Mouse (Mus musculus) ES-CJ7 (cell line): ENCODE results near the gene Rfx2.
A peak's percentile ranks its signal among the peaks of the same experiment; 100 is the strongest.

Experiments
- DNase-seq: peaks from one replicate; pipeline ENCODE4 v3.0.0; 2011; ENCODE audit warnings: low read depth, low spot score

Gene Rfx2

DNA sequence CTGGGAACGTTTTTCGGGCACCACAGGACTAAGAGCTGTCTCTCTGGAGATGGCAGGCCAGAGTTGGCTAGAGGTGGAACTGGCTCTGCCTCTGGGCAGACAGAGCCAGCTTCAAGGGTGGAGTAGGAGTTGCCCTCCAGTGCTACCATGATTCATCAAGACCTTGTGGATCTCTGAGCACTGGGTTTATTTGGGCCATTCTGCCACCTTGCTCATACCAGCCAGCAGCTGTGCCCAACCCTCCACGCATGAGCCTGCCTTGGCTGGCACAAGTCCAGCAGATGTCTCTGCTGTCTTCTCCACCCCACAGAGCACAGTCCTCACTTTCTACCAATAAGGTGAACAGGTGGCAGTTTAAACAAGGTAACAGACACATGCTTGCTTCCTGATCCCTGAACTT, 41.9 kb downstream of the Rfx2 start:
- DNase-seq: no peak

DNA sequence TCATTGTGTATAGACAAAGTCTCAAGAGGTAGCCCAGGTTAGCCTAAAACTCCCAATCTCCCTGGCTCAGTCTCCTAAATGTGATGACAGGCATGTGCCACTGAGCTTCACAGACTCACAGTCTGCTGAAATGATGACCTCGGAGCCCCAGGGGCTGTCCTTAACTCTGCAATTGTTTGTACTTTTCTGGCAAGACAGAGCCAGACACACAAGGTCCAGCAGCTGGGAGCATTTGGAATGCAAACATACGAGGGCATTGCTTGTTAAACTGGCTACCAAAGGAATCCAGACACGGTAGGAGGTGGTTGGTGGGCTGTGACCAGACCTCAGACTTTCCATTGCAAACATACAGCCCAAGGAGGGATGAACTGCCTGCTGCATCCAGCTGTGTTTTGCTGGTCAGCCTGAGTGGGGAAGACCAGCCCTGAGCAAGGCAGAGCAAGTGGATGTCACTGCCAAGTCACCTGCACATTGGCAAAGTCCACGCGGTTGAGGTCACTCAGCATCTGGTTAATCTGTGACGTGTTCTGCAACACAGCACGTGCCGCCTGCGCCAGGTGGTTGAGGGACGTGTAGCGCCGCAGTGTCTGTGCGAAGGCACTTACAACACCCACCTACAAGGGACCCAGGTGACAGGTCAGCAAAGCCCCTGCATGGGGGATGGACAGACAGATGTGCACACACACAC, 50.4 kb downstream of the Rfx2 start:
- DNase-seq: no peak

DNA sequence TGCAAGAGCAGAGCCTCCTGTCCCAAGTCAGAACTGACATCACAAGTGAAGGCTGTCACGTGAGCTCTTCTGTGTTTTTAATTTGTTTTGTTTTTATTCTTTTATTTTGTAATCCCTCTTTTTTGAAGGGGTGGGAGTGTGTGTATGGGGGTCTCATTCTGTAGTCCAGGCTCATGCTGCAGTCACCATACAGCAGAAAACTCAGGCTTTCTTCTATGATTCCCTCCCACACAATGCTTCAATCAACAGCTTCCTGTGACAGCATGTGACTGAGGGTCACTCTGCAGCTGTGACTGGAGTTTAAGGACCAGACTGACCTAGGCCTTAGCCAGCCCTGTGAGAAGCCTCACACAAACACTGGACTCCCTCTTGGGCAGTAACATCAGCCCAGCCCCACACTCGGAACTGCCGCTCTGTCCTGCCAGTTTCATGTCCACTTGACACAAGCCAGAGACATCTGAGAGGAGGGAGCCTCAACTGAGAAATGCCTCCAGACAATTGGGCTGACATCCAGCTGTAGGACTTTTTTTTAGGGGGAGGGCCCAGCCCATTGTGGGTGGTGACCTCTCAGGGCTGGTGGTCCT, 51.9 kb downstream of the Rfx2 start:
- no peak for DNase-seq

DNA sequence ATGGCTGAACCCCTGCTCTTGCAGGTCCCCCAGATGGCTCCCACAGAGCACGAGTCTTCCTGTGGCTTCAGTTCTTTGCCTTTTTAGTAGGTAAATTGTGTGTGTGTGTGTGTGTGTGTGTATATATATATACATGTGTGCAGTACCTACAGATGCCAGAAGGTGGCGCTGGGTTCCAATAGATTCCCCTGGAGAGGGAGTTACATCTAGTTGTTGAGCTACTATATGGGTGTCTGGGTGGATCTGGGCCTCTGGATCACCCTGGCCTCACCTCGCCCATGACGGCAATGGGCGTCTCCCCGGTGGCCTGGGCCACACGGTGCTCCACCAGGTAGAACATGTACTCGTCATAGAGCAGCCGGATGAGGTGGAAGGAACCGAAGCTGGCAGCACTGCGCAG, 53.2 kb downstream of the Rfx2 start:
- DNase-seq: peak; percentile 57

DNA sequence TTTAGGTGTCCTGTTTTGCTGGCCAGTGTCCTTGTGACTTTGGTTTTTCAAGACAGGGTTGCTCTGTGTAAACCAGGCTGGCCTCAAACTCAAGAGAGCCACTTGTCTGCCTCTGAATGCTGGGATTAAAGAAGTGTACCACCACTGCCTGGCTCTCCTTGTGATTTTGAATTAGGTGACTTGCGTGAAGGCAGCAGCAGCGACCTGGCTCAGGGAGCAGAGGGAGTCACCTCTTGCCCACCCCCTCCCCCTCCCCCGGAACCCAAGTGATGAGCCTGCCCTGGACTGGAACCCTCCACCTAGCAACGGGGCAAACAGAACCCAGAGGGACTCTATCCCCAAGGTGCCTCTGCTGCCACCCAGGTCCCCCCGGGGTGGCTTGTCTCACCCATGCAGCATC, 60.9 kb downstream of the Rfx2 start, which contains the start of gene Prr22:
Gene Prr22, plus strand, starts transcription at position 301 of the 400 bp plus-strand sequence.
- DNase-seq: no peak

DNA sequence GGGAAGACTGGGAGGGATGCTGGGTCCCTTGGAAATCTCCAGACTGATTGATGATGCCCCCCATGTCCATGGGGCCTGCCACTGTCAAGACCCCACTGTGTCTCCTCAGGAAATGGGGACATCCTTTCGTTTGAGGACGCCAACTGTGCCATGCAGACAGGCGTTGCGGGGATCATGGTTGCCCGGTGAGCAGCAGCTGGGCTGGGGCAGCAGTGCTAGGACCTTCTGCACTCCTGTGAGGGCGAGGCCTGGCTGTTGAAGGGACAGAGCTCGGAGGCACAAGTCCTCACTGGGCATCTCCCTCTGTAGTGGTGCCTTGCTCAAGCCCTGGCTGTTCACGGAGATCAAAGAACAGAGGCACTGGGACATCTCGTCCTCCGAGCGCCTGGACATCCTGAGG, 61.9 kb downstream of the Rfx2 start:
- DNase-seq: no peak

DNA sequence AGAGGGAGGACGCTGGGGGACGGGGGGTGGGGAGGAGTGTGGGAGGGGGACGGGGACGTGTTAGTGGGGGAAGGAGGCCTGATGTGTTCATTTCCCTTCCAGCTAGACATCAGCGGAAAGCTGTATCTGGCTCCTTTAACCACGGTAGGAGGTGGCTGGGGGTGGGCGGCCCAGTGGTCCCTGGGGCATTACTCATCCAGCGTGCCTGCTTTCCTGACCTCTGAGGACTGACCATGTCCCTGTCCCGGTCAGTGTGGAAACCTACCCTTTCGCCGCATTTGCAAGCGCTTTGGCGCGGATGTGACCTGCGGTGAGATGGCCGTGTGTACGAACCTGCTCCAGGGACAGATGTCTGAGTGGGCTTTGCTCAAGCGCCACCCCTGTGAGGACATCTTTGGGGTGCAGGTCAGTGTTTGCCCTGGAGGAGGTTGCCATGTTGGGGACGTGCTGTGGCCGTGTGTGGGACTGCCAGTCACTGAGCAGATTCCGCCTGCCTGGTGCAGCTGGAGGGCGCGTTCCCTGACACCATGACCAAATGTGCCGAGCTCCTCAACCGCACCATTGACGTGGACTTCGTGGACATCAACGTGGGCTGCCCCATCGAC, 63.2 kb downstream of the Rfx2 start:
- no peak for DNase-seq

DNA sequence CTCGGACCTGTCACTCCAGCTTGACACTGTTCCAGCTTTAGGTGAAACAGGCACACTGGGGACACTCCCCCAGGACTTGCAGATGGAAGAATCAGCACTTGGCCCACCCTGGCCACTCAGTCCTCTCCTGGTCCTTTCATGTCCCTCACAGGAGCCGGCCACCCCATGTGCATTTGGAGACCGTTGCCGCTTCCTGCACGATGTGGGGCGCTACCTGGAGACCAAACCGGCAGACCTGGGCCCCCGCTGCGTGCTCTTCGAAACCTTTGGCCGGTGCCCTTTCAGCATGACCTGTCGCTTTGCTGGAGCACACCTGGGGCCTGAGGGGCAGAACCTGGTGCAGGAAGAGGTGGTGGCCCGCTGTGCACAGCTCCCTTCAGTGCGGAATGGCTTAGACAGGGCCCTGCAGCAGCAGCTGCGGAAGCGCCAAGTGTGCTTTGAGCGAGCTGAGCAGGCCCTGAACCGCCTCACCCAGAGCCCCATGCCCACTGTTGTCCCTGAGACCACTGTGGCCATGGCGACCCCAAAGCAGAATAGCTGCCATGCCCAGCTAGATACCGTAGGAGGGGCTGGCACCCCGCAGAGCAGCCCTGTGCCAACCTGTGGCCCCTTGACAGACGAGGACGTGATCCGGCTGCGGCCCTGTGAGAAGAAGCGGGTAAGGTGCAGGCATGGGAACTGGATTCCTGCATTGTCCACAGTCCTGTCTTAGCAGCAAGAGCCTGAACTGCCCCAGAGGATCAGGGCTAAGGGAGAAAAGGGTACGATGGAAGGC, 64.0 kb downstream of the Rfx2 start:
- no peak for DNase-seq

DNA sequence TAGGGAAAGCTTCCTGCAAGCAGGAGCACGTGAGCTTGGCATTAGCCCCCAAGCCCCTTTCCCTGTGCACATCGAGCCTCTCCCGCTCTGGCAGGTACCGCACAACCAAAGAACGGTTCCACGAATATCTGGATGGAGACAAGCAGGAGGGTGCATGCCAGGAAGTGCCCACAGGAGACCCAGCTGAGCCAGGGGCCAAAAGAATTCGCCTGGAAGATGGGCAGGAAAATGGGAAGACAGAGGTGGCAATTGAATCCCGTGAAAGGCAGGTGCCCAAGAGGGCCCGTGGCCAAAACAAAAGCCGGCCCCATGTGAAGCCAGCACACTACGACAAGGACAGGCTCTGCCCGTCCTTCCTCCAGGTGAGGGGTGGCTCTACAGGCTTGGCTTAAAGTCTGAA, 65.4 kb downstream of the Rfx2 start:
- no peak for DNase-seq

DNA sequence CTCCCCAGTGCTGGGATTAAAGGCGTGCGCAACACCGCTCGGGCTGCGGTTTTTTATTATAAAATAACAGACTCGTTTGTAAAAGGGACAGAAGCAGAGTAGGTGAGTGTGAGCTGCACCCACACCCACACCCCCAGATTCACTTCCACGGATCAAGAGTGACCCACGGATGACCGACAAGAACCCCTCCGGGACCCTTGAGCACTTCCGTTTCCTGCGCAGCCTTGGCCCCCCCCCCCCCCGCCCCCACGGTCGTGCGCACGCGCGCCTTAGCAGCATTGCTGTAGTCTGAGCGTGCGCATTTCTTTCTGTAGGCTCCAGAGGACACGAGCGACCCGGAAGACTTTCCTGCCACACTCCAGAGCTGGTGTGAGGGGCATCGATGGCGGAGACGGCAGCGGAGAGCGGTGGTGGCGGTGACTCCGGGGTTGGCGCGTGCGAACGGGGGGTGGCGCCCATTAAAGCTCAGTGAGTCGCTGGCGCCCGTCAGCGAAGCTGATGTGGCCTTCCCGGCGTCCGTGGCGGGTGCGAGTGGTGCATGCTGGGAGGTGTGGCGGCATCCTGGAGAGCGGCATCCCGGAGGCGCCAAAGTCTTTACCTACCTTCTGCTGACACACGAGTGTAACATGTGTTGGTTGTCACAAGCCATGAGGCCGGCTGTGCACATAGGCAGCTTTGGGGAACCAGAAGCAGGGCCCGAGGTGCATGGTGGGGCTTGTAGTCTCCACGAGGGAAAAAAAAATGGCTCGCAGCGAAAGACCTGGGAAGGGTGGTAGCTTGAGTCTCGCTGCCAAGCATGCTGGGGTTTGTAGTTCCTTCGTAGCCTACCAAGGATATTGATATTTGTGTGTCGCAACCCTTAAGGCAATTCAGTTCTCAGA, 66.1 kb downstream of the Rfx2 start, which contains the start of gene Dus3l:
Gene Dus3l, plus strand, starts transcription at position 284 of the 881 bp plus-strand sequence.
- DNase-seq: peak; percentile 92

DNA sequence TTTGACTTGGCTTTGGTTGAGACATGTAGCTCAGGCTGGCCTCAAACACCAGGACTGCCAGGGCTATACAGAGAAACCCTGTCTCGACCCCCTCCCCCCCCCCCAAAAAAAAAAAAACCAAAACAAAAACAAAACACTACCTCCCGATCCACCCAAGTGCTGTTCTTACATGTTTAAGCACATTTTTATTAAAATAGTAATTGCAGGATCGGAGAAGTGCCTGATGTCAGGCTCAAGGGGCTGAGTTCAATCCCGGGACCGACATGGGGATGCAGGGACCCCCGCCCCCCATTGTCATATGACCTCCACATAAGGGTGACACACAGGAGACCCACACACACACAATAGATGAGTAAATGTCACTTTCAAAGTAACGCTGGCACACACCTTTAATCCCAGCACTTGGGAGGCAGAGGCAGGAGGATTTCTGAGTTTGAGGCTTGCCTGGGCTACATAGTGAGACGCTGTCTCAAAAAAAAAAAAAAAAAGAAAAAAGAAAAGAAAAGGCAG, 67.0 kb downstream of the Rfx2 start:
- no peak for DNase-seq

DNA sequence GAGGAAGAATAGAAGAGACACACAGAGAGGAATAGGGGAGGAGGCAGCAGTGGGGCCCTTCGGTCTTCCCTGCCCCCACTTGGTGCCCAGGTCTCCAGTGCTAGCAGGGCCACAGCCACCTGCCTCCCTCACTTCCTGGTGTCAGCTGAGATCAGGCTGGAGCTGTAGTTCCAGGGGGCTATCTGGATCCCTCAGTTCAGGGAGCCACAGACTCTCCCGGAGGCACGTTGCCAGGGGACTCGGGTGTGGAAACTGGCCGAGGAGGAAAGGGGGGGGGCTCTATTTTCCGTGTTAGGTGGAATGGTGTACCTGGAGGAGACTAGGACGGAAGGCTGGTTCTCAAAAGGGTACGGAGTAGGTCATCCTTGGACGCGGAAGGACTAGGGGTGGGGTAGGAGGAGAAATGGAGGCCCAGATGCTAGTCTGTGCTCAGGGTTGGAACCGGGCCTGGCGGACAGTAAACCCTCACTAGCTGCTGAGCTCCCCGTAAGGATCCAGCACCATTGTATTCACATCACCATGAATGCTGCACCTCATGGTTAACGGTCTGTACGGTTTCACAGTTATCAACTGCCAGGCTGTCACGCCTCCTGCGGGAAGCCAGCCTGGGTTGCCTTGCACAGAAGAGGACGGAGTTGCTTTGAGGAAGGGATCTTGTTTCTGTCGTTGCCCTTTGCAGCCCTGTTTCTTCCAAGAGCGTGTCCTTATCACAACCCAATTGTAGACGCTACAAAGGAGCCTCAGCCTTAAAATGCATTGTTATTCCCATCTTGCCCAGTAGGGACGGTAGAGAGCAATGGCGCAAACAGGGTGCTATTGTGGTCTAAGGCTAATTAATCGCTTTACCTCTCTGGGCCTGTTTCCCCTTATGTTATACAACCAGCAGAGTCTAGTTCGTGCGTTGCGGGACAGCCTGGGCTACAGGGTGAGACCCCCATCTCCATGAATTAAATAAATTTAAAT, 67.8 kb downstream of the Rfx2 start:
- peak; percentile 84 for DNase-seq

DNA sequence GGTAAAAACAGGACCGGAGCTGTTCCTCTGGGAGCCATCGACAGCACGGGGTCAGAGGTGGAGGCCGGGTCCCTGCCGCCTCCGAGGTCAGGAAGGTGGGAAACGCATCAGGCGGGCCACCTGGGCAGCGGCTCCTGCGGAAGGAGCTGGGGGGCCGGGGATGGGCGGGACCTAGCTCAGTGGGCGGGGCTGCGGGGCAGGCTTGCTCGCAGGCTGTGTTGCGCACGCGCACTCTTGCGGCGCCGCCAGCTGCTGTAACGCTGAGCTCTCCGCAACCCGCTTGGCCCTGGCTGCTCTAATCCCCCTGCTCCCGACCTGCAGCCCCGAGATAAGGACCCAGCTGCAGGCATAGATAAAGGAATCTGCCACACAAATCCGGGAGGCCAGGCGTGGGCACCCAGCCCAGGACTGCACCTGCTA, 68.8 kb downstream of the Rfx2 start:
- peak; percentile 86 for DNase-seq

DNA sequence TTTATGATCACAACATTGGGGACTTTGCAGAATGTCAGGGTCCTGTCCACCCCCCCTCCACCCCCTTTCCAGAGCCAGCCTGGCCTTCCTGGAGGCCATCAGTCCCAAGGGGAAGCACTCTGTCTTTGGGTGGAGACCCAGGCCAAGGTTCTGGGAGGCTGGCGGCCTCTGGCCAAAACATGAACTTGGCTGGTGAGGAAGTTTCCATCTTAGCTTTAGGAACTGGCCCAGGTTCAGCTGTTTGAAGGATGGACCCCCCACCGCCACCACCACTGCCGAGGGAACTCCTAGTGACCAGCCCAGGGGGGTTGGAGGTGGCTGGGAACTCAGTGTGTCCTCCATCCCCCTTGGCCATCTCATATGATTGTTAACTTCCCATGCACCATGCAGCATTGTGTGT, 69.7 kb downstream of the Rfx2 start:
- DNase-seq: no peak

DNA sequence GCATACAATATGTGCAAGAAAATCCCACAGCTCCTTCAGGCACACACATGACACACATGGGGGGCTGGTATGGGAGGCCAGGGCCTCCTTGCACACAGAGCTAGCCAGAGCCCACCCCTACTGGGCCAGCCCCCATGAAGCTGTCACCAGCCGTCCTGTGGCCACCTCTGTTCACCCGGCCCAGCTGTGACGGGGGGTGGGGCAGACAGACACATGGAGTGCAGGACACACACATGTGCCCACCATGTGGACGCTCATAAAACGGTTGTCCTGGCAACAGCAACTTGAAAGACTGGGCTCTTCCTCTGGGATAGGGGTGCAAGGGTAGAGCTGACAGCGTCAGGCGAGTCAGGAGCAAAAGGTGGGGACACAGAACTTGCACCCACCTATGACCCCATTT, 71.6 kb downstream of the Rfx2 start:
- no peak for DNase-seq

DNA sequence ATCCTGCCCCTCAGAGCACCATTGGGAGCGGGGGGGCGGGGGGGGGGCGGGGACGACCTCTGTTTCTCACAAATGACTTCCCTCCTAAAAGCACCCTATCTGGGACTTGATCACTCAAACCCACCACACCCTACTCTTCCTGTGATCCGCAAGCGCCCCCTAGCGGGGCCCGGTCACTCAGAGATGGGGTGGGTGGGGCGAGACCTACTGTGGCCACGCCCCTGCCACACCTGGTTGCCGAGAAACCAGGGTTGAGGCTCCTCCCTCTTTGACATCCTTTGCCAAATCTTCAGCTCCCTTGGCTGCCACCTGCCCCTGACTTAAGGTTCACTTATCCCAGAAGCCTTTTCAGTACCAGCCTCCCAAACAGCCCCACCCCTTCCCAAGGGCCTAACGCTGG, 72.7 kb downstream of the Rfx2 start:
- DNase-seq: peak; percentile 92

DNA sequence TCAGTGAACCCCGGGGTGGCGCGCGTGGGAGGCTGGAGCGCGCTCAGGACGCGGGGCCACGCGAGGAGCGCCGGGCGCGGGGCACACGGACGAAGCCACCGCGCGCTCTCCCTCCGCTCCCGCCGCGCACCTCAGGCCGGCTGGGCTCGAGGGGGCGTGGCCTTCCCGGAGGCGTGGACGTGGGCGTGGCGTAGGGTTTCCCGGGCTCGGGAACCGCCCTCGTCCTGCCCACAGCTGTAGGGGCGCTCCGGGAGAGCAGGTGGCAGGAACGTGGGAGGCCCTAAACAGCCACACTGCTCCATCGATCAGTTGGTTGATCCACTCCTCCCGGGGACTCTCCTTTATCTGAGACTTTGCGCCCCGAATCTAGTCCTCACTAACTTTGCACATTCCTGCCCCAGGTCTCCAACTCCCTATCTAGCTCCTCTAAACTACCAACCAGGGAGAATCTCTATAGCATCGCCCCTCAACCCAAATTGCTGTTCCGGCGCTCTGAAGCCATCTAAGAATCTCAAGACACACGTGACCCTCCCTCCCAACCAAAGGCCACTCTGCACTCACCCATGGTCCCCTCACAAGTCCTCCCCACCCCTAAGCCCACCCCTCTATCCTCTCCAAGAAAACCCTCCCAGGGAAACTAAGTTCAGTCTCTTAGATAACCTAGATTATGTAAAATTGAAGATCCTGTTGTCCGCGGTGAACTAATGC, 73.2 kb downstream of the Rfx2 start, which contains the start of gene Nrtn:
Gene Nrtn, minus strand, starts transcription at position 115 of the 708 bp plus-strand sequence.
- peak; percentile 86 for DNase-seq

DNA sequence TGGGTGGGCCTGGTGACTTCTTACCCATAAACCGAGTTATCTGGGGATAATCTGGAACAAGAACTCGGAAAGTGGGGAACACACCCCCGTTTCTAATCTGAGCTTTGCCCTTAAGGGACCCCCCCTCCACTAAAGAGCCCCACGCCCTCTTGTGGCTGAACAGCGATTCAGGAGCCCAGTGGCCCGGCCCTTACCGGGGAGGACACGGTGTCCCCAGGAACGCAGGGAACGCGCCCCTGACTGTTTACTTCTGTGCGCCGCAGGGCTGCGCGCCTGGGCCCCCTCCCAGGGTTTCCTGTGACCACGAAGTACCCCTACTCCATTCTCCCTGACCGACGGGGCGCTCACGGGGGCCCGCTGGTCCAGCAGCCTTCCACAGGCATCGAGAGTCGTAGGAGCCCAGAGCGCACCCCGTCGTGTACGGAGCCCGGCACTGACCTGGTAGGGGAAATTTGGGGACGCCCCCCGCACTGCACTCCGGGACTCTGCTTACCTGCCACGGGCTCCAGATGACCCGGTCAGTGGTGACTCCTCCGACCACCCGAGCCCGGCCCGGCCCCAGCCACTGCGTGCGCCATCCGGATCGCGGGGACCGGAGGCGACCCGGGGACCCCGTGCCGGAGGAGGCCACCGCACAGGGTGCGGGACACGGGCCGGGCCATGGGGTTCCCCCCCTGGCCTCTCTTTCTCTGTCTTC, 74.0 kb downstream of the Rfx2 start:
- no peak for DNase-seq
